Mouse (Mus musculus) testis, adult 2 months (tissue): Measurements from ENCODE around the gene Klf1. TPM values are rescaled to one million over a fixed set of nuclear protein-coding genes. Genes with fewer than 3 reads are reported as not detected.

Experiments
- H3K27ac ChIP-seq: fragments of 200-500 bp; 2 replicates; pipeline ENCODE4 v1.5.1; 2012; ENCODE audit warnings: low read depth, low read length; ENCODE audit not compliant: control insufficient read depth, insufficient read depth
- H3K27me3 ChIP-seq: fragments of 200-500 bp; 2 replicates; pipeline ENCODE4 v1.6.1; 2012; ENCODE audit warnings: mild to moderate bottlenecking, low read length, moderate library complexity; ENCODE audit not compliant: control insufficient read depth, insufficient read depth
- H3K36me3 ChIP-seq: fragments of 200-500 bp; 2 replicates; pipeline ENCODE4 v1.6.1; 2012; ENCODE audit warnings: mild to moderate bottlenecking, low read length; ENCODE audit not compliant: control insufficient read depth, insufficient read depth
- H3K4me1 ChIP-seq: fragments of 200-500 bp; 2 replicates; pipeline ENCODE4 v1.6.1; 2012; ENCODE audit warnings: low read length; ENCODE audit not compliant: control insufficient read depth, insufficient read depth
- H3K4me3 ChIP-seq: fragments of 200-500 bp; 2 replicates; pipeline ENCODE4 v1.5.1; 2012; ENCODE audit warnings: low read depth, mild to moderate bottlenecking, low read length, moderate library complexity, mixed read lengths; ENCODE audit not compliant: control insufficient read depth
- CTCF ChIP-seq: fragments of 200-500 bp; IDR thresholded peaks from 2 replicates; pipeline ENCODE4 v1.5.1; 2012; ENCODE audit warnings: low read depth, mild to moderate bottlenecking, inconsistent platforms, low read length, moderate library complexity; ENCODE audit not compliant: control insufficient read depth, insufficient read depth, insufficient replicate concordance
- POLR2A ChIP-seq: fragments of 200-500 bp; IDR thresholded peaks from 2 replicates; pipeline ENCODE4 v1.6.1; 2012; ENCODE audit warnings: low read depth, mild to moderate bottlenecking, inconsistent platforms, low read length, moderate library complexity; ENCODE audit not compliant: control insufficient read depth
- polyA plus RNA-seq: library from polyadenylated mRNA; depleted of rRNA; stranded (reverse); fragments of >200 nt; gene quantifications from 2 replicates; pipeline ENCODE4 v1.2.3, GENCODE M21; 2012

Gene Klf1
- polyA plus RNA-seq, 1 experiment: 0.36 TPM

- no peak overlapping the region for H3K27ac ChIP-seq
- no peak for TF ChIP-seq CTCF
- no peak for TF ChIP-seq POLR2A
- H3K4me3 ChIP-seq: no peak overlapping the region
- no peaks in the 10 kb centered on the region for H3K27me3 ChIP-seq
- H3K4me1 ChIP-seq: peaks cover 5% of the 10 kb centered on the region
- H3K36me3 ChIP-seq: no peaks in the 10 kb centered on the region
These were observed 24.3 kb upstream of the Klf1 start for GRCm38 (mm10) chr8:84877297-84878035.

- Histone ChIP-seq H3K4me1 (no peaks in the 10 kb centered on the region), H3K36me3 (no peaks in the 10 kb centered on the region), H3K27ac (no peak overlapping the region), H3K4me3 (no peak overlapping the region), H3K27me3 (no peaks in the 10 kb centered on the region)
- TF ChIP-seq POLR2A (no peak), CTCF (no peak)
These were observed 22.8 kb upstream of the Klf1 start for GRCm38 (mm10) chr8:84878915-84879314.

GRCm38 (mm10) chr8:84884728-84885127, 17.0 kb upstream of the Klf1 start:
- Histone ChIP-seq H3K27me3 (no peaks in the 10 kb centered on the region), H3K4me3 (no peak overlapping the region), H3K27ac (no peak overlapping the region), H3K4me1 (no peaks in the 10 kb centered on the region), H3K36me3 (no peaks in the 10 kb centered on the region; the same call in 1 of the 2 replicates)
- TF ChIP-seq POLR2A (no peak), CTCF (no peak)

GRCm38 (mm10) chr8:84888280-84888679, 13.4 kb upstream of the Klf1 start:
- H3K4me3 ChIP-seq: no peak overlapping the region
- no peaks in the 10 kb centered on the region; the same call in 1 of the 2 replicates for H3K36me3 ChIP-seq
- no peak for TF ChIP-seq CTCF
- TF ChIP-seq POLR2A: no peak
- H3K4me1 ChIP-seq: peaks cover 5% of the 10 kb centered on the region
- H3K27me3 ChIP-seq: no peaks in the 10 kb centered on the region
- H3K27ac ChIP-seq: no peak overlapping the region

- Histone ChIP-seq H3K36me3 (no peaks in the 10 kb centered on the region; the same call in 1 of the 2 replicates), H3K4me1 (peaks cover 11% of the 10 kb centered on the region), H3K27me3 (no peaks in the 10 kb centered on the region), H3K4me3 (no peak overlapping the region), H3K27ac (no peak overlapping the region)
- TF ChIP-seq CTCF: no peak
- TF ChIP-seq POLR2A: no peak
These were observed 12.6 kb upstream of the Klf1 start for GRCm38 (mm10) chr8:84889141-84889540.

GRCm38 (mm10) chr8:84892993-84893708, 8.6 kb upstream of the Klf1 start:
- peaks cover 11% of the 10 kb centered on the region for H3K4me1 ChIP-seq
- peak overlapping the region; percentile 83 for H3K4me3 ChIP-seq
- no peak for TF ChIP-seq CTCF
- TF ChIP-seq POLR2A: no peak
- no peaks in the 10 kb centered on the region for H3K27me3 ChIP-seq
- no peaks in the 10 kb centered on the region for H3K36me3 ChIP-seq
- H3K27ac ChIP-seq: no peak overlapping the region

- peaks cover 11% of the 10 kb centered on the region for H3K4me1 ChIP-seq
- H3K36me3 ChIP-seq: no peaks in the 10 kb centered on the region
- peak within 1 kb of the TSS; percentile 83 for H3K4me3 ChIP-seq
- TF ChIP-seq POLR2A (peak; percentile 40; the same call in 1 of the 2 replicates), CTCF (no peak)
- no peaks in the 10 kb centered on the region for H3K27me3 ChIP-seq
- H3K27ac ChIP-seq: no peak within 1 kb of the TSS
These were observed 8.0 kb upstream of the Klf1 start, which contains the start of gene Gcdh for GRCm38 (mm10) chr8:84893709-84894134. Gcdh (minus strand) TSS chr8:84893921.
